Mouse (Mus musculus): Measurements from ENCODE around the gene Samd4b. TPM values are rescaled to one million over a fixed set of nuclear protein-coding genes. Genes with fewer than 3 reads are reported as not detected.

Samd4b gene
- polyA plus RNA-seq, 1 experiment from 2014 or later: 37.6 TPM

GRCm38 (mm10) chr7:28380237-28381016 is 217.5 kb downstream of the Samd4b start, which contains the start of gene Zfp36:
Gene Zfp36 (minus strand): TSS chr7:28380253.
- peak within 1 kb of the TSS; percentile 96 for H3K4me2 ChIP-seq (ENCODE audit: low read depth, severe bottlenecking)
- H3K36me3 ChIP-seq (ENCODE audit: control insufficient read depth, insufficient read depth, low read length): peaks cover under 1% of the 10 kb centered on the region; the same call in 1 of the 2 replicates
- no peaks in the 10 kb centered on the region for H3K9me3 ChIP-seq (ENCODE audit: control insufficient read depth, low read length)
- DNase-seq (ENCODE audit: low spot score) (no peak), ATAC-seq (ENCODE audit: insufficient number of reproducible peaks, low FRiP score, low TSS enrichment, low read depth) (no peak)
- H3K9ac ChIP-seq (ENCODE audit: low read length): peak within 1 kb of the TSS; percentile 78
- 55% methylated on average over 17 of the region's 17 CpGs for WGBS
- peaks cover 50% of the 10 kb centered on the region for H3K4me1 ChIP-seq (ENCODE audit: control insufficient read depth, insufficient read depth, low read length)
- peak within 1 kb of the TSS; percentile 95 for H3K27ac ChIP-seq (replicated peaks; ENCODE audit: low read depth, low read length)
- H3K27me3 ChIP-seq (ENCODE audit: control insufficient read depth, insufficient read depth, low read length): no peaks in the 10 kb centered on the region
- H3K4me3 ChIP-seq (ENCODE audit: low read depth, low read length): peak within 1 kb of the TSS; percentile 64

DNA sequence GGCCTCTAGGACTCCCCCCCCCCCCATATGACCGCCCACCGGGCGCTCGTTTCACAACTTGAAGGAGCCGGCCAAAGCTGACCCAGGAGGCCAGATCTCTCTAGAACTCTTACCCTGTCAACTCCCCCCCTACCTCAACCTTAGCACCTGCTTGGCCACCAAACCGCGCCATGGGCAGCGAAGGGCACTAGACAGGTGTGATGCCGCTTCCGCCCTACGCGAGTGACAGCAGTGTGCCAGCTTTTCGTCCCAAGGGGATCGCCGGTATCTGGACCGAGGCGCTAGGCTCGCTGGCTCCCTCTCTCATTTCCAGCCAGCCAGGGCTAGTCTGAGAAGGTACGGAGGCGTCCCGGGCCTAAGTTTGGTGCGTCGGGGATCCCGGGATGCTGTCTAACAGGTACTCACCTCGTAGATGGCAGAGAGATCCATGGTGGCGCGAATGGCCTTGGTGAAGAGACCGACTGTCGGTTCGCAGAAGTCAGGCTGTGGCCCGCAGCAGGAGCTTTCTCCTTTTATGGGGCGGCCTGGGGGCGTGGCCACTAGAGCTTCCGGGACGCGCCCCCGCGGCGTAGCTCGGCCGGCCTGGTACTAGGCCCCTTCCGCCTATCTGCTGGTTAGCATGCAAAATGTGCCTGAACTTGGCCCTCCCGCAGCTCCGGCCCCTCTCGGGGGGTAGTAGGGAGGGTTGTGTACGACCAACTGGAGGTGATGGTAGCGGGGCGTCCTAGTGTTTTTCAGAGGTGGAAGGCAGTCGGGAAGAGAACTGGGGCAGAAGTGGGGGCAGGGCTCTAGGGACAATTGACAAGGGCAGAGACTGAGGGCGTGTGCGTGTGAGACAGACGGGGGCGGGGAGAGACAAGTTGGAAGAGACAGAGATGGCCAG is 218.9 kb downstream of the Samd4b start:
- Histone ChIP-seq H3K4me3 (ENCODE audit: low read depth, low read length) (peak overlapping the region; percentile 64), H3K27me3 (ENCODE audit: control insufficient read depth, insufficient read depth, low read length) (no peaks in the 10 kb centered on the region), H3K27ac (replicated peaks; ENCODE audit: low read depth, low read length) (peak overlapping the region; percentile 77), H3K9me3 (ENCODE audit: control insufficient read depth, low read length) (no peaks in the 10 kb centered on the region), H3K4me2 (ENCODE audit: low read depth, severe bottlenecking) (peak overlapping the region; percentile 96), H3K9ac (ENCODE audit: low read length) (peak overlapping the region; percentile 78), H3K36me3 (ENCODE audit: control insufficient read depth, insufficient read depth, low read length) (no peaks in the 10 kb centered on the region), H3K4me1 (ENCODE audit: control insufficient read depth, insufficient read depth, low read length) (peaks cover 50% of the 10 kb centered on the region)
- ATAC-seq (ENCODE audit: insufficient number of reproducible peaks, low FRiP score, low TSS enrichment, low read depth): 0 out of 2 replicates have a peak, but pooled peaks have one; percentile 6
- WGBS: 1% methylated on average over 48 of the region's 53 CpGs
- DNase-seq (ENCODE audit: low spot score): peak; percentile 88

- Histone ChIP-seq H3K27me3 (ENCODE audit: control insufficient read depth, insufficient read depth, low read length) (no peaks in the 10 kb centered on the region), H3K4me1 (ENCODE audit: control insufficient read depth, insufficient read depth, low read length) (peaks cover 49% of the 10 kb centered on the region), H3K9me3 (ENCODE audit: control insufficient read depth, low read length) (no peaks in the 10 kb centered on the region), H3K9ac (ENCODE audit: low read length) (peak overlapping the region; percentile 78), H3K27ac (replicated peaks; ENCODE audit: low read depth, low read length) (no peak overlapping the region), H3K36me3 (ENCODE audit: control insufficient read depth, insufficient read depth, low read length) (no peaks in the 10 kb centered on the region), H3K4me3 (ENCODE audit: low read depth, low read length) (peak overlapping the region; percentile 64), H3K4me2 (ENCODE audit: low read depth, severe bottlenecking) (peak overlapping the region; percentile 96)
- DNase-seq (ENCODE audit: low spot score): no peak
- no peak for ATAC-seq (ENCODE audit: insufficient number of reproducible peaks, low FRiP score, low TSS enrichment, low read depth)
- 40% methylated on average over 32 of the region's 32 CpGs for WGBS
Measured at GRCm38 (mm10) chr7:28378066-28378690, 219.8 kb downstream of the Samd4b start.

DNA sequence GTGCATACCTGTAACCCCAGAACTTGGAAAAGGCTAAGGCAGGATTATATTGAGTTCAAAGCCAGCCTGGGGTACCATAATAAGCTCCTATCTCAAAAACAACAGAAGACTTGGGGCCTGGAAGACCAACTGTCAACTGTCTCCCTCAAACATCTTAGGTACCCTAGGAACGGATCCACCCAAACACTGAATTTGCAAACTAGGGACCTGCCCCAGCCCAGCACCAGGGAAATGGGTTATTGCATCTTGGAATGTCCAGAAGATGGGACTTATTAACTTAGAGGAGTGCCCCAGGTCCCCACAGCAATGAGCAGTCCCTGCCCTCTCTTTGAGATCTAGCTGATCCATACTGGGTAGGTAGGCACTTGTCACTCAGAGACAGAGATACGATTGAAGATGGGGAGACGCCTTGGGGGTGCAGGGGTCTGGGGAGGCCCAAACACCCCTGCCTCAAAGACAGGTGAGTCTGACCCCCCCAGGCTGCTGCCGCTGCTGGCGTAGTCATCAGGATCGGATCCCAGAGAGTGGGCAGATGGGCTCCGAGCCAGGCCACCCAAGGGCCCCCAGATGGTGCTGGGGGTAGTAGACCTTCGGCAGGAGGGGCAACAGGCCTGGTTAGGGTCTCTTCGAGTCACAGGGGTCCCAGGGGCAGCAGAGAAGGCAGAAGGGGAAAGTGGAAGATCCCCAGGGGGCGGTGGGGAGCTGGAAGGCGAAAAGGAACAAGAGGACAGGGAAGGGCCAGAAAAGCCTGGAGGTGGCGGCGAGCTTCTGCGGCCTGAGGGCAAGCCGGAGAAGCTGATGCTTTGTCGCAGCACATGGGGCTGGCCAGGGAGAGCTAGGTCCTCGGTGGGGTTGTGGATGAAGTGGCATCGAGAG is 220.5 kb downstream of the Samd4b start:
- no peak for ATAC-seq (ENCODE audit: insufficient number of reproducible peaks, low FRiP score, low TSS enrichment, low read depth)
- H3K4me1 ChIP-seq (ENCODE audit: control insufficient read depth, insufficient read depth, low read length): peaks cover 42% of the 10 kb centered on the region
- peak overlapping the region; percentile 64 for H3K4me3 ChIP-seq (ENCODE audit: low read depth, low read length)
- no peak for DNase-seq (ENCODE audit: low spot score)
- no peak overlapping the region for H3K9ac ChIP-seq (ENCODE audit: low read length)
- peak overlapping the region; percentile 96 for H3K4me2 ChIP-seq (ENCODE audit: low read depth, severe bottlenecking)
- 75% methylated on average over 18 of the region's 18 CpGs for WGBS
- no peaks in the 10 kb centered on the region for H3K36me3 ChIP-seq (ENCODE audit: control insufficient read depth, insufficient read depth, low read length)
- no peaks in the 10 kb centered on the region for H3K27me3 ChIP-seq (ENCODE audit: control insufficient read depth, insufficient read depth, low read length)
- no peak overlapping the region for H3K27ac ChIP-seq (replicated peaks; ENCODE audit: low read depth, low read length)
- H3K9me3 ChIP-seq (ENCODE audit: control insufficient read depth, low read length): no peaks in the 10 kb centered on the region

DNA sequence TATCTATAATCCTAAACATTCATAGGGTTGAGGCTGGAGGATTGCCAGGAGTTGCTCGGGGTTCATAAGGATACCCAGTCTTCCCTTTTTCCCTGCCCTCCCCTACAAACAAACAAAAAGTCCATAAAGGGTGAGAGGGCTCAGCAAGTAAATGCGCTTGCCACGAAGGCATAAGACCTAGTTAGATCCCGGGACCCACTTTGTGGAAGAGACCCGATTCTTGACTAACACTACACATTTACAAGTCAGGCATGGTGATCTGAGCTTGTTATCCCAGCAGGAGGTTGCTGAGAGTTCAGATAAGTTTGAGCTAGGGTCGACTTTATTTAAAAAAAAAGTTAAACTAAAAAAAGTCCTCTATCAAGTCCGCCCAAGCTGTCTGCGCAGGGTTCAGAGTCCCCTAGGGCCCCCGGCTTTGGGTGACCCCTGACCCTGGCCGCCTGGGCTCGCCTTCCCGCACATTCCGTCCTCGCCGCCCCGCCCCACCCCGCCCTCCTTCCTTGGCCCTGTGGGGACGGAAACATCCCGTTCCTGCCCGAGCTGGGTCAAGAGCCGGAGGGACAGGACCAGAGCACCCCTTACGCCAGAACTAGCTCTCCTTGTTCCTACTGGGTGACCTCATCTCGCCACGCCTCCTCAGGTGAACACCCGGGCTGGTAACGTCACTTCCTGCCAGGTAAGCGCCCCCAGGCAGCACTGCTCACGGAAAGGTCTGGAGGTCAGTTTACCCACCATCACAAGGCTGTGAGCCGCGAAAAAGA is 221.8 kb downstream of the Samd4b start:
- Histone ChIP-seq H3K9ac (ENCODE audit: low read length) (peak overlapping the region; percentile 57), H3K9me3 (ENCODE audit: control insufficient read depth, low read length) (no peaks in the 10 kb centered on the region), H3K27ac (replicated peaks; ENCODE audit: low read depth, low read length) (peak overlapping the region; percentile 96), H3K4me3 (ENCODE audit: low read depth, low read length) (peak overlapping the region; percentile 30), H3K27me3 (ENCODE audit: control insufficient read depth, insufficient read depth, low read length) (no peaks in the 10 kb centered on the region), H3K4me2 (ENCODE audit: low read depth, severe bottlenecking) (peak overlapping the region; percentile 74), H3K4me1 (ENCODE audit: control insufficient read depth, insufficient read depth, low read length) (peaks cover 31% of the 10 kb centered on the region), H3K36me3 (ENCODE audit: control insufficient read depth, insufficient read depth, low read length) (no peaks in the 10 kb centered on the region)
- ATAC-seq (ENCODE audit: insufficient number of reproducible peaks, low FRiP score, low TSS enrichment, low read depth) (no peak), DNase-seq (ENCODE audit: low spot score) (peak; percentile 74)
- WGBS: 2% methylated on average over 30 of the region's 30 CpGs

DNA sequence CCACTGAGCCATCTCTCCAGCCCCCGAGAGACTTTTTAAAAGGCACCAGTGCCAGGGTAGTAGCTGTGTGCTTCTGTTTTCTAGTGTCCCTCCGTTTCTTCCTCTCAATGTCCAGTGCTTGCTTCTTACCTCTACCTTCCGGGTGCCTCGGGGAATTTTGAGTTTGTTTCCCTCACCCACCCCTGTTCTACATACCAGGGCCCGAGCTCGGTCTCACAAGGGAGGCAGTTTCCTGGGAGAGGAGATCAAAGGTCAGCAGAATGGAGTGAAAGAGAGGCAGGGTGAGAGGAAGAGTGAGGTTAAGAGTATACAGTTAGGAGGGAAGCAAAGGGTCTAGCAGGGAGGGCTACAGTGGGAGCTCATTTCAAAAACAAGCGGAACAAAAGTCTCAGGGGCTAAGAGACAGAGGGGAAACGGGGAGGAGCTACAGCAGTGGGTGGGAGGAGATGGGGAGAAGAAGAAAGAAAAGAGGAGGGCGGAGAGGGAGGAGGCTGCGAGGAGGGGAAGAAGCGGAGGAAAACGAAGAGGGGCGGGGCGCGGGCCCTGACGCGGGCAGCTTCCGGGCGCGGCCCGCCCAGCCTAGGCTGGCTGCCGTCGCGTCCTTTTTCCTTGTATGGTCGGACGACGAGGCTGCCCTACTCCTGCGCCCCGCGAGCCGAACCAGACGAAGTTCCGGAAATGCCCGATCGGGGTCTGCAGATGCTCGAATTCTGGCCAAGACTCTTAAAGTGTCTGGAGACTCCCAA is 222.6 kb downstream of the Samd4b start:
- DNase-seq (ENCODE audit: low spot score): peak; percentile 93
- Histone ChIP-seq H3K4me1 (ENCODE audit: control insufficient read depth, insufficient read depth, low read length) (peaks cover 33% of the 10 kb centered on the region), H3K4me2 (ENCODE audit: low read depth, severe bottlenecking) (peak overlapping the region; percentile 74), H3K36me3 (ENCODE audit: control insufficient read depth, insufficient read depth, low read length) (no peaks in the 10 kb centered on the region), H3K27me3 (ENCODE audit: control insufficient read depth, insufficient read depth, low read length) (no peaks in the 10 kb centered on the region), H3K9ac (ENCODE audit: low read length) (peak overlapping the region; percentile 57), H3K9me3 (ENCODE audit: control insufficient read depth, low read length) (no peaks in the 10 kb centered on the region), H3K27ac (replicated peaks; ENCODE audit: low read depth, low read length) (peak overlapping the region; percentile 96), H3K4me3 (ENCODE audit: low read depth, low read length) (peak overlapping the region; percentile 30)
- WGBS: 2% methylated on average over 29 of the region's 36 CpGs
- peak; percentile 45 for ATAC-seq (ENCODE audit: insufficient number of reproducible peaks, low FRiP score, low TSS enrichment, low read depth)

DNA sequence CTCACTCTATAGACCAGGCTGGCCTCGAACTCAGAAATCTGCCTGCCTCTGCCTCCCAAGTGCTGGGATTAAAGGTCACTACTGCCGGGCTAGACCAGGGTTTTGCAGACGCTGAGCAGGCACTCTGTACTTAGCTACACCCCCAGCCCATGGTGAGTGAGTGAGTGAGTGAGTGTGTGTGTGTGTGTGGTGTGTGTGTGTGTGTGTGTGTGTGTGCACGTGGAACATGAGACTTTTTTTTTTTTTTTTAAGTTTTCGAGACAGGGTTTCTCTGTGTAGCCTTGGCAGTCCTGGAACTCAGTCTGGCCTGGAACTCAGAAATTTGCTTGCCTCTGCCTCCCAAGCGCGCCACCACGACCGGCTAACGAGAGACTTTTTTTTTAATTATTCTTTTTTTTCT is 223.3 kb downstream of the Samd4b start:
- ATAC-seq (ENCODE audit: insufficient number of reproducible peaks, low FRiP score, low TSS enrichment, low read depth) (no peak), DNase-seq (ENCODE audit: low spot score) (no peak)
- 81% methylated on average over 10 of the region's 10 CpGs for WGBS
- peak overlapping the region; percentile 96 for H3K27ac ChIP-seq (replicated peaks; ENCODE audit: low read depth, low read length)
- no peak overlapping the region; the same call in 1 of the 2 replicates for H3K4me3 ChIP-seq (ENCODE audit: low read depth, low read length)
- peak overlapping the region; percentile 57; the same call in 1 of the 2 replicates for H3K9ac ChIP-seq (ENCODE audit: low read length)
- H3K27me3 ChIP-seq (ENCODE audit: control insufficient read depth, insufficient read depth, low read length): no peaks in the 10 kb centered on the region
- peak overlapping the region; percentile 74; the same call in 1 of the 2 replicates for H3K4me2 ChIP-seq (ENCODE audit: low read depth, severe bottlenecking)
- no peaks in the 10 kb centered on the region for H3K36me3 ChIP-seq (ENCODE audit: control insufficient read depth, insufficient read depth, low read length)
- H3K4me1 ChIP-seq (ENCODE audit: control insufficient read depth, insufficient read depth, low read length): peaks cover 34% of the 10 kb centered on the region
- H3K9me3 ChIP-seq (ENCODE audit: control insufficient read depth, low read length): no peaks in the 10 kb centered on the region

All from limb, embryonic 11.5 days (tissue).